Mouse (Mus musculus) adrenal gland, postnatal 10 days (tissue): Measurements from ENCODE around the gene Bhlhb9. TPM values are rescaled to one million over a fixed set of nuclear protein-coding genes. Genes with fewer than 3 reads are reported as not detected.
"Not testable (repeated sequence)": the region's sequence is repeated elsewhere in the genome, so short reads cannot be mapped to it uniquely, and the experiment has no call there.

Source experiments
- DNase-seq: peaks from one replicate; pipeline ENCODE4 v3.0.0; 2021; ENCODE audit warnings: mixed read lengths
- long read RNA-seq, 2 experiments: library from polyadenylated mRNA; stranded (forward); transcript quantifications; one replicate each; pipeline ENCODE4 v2.0.0; 2021
- total RNA-seq, 2 experiments: library from RNA; stranded (reverse); gene quantifications; 2 replicates each; pipeline ENCODE4 v1.2.3; 2021

Gene Bhlhb9
- 10 to 100 TPM; 25.1 to 33.5 TPM for total RNA-seq
- long read RNA-seq, experiment 1, transcript Bhlhb9-201 (5 exons, 2,823 nt): minor isoform, 7 of 59 reads
- long read RNA-seq, experiment 1, transcript Bhlhb9-204 (5 exons, 2,812 nt): major isoform, 37 of 59 reads
- long read RNA-seq, experiment 1, partial matches to known transcripts: 3 of 59 reads
- long read RNA-seq, experiment 1, other reads (novel, unspliced or antisense): 12 of 59 reads
- long read RNA-seq, experiment 2, transcript Bhlhb9-204 (5 exons, 2,812 nt): major isoform, 18 of 26 reads
- long read RNA-seq, experiment 2, partial matches to known transcripts: 1 of 26 reads
- long read RNA-seq, experiment 2, other reads (novel, unspliced or antisense): 6 of 26 reads

DNA sequence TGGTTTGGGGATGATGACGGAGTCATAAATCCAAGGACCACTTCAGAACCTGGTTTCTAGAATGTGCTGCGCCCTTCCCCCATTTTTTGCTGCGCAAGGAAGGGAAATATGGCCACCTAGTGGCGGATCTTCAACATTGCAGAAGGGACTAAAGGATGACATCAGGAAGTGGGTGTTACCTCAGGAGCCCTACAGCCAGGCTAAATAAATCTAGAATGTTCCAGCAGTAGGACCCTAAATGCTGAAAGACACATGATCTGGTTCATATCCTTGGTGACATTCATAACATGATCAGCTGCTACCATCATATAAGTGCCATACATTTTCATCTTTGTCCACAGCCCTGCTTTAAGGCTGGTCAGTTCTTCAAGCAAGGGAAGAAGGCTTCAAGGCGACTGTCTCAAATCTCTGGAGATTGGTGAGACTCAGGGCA, at the start of gene Bhlhb9:
Bhlhb9 (plus strand) TSS at position 383 of the 433 bp plus-strand sequence.
- peak; percentile 45 for DNase-seq

DNA sequence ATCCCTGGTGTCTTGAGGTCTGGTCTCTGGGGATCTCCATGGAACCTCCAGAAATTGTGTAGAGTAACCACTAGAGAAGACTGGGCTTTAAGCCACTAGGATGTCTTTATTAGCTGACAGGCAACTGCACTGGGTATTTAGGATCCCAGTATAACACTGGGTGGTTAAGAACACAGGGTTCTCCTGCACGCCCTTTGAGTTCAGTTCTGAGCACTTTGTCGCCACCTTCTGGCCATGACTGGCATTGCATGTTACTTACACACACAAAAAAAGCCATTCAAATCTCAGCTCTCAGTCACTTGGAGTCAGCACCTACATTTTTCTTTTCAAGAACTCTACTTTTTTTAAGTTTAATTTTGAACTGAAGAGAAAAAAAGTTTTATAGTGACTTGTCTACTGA, 44.6 kb upstream of the Bhlhb9 start:
- DNase-seq: peak; percentile 74

GRCm38 (mm10) chrX:135761707-135762106, 35.7 kb upstream of the Bhlhb9 start:
- DNase-seq: peak; percentile 37

DNA sequence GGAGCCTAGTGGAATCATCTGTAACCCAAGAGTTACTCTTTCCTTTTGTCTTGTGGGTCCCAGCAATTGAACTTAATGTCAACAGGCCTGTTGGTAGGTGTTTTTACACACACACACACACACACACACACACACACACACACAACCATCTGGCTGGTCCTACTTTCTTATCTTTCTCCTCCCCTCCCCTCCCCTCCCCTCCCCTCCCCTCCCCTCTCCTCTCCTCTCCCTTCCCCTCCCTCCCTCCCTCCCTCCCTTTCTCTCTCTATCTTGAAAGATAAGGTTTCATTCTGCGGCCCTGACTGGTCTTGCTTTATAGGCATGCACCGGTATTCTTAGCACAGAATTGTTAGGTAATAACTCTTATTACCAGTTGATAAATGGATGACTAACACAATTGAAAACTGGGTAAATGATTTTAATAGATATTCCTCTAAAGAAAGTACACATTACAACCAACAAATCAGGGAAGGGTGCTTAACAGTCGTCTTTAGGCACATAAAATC, 29.3 kb upstream of the Bhlhb9 start:
- DNase-seq: no peak

DNA sequence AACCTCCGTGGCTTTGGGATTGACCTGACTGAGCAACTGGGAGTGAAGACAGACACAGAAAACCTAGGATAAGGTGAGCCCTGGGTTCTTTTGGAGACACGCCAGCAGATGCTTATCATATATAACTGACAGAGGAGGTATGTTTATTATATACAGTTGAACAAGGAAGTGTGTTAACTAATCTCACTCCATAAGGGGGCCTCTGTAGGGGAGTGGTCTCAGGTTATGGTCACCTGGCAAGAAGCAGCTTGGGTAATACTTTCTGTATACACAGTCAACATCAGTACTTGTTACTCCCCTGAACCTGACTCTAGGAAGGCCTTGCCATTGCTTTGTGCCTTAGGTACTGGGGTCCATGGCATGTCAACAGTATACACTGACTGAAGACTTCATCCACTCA, 28.8 kb upstream of the Bhlhb9 start:
- no peak for DNase-seq

GRCm38 (mm10) chrX:135791536-135791935, 5.9 kb upstream of the Bhlhb9 start:
- no peak for DNase-seq

DNA sequence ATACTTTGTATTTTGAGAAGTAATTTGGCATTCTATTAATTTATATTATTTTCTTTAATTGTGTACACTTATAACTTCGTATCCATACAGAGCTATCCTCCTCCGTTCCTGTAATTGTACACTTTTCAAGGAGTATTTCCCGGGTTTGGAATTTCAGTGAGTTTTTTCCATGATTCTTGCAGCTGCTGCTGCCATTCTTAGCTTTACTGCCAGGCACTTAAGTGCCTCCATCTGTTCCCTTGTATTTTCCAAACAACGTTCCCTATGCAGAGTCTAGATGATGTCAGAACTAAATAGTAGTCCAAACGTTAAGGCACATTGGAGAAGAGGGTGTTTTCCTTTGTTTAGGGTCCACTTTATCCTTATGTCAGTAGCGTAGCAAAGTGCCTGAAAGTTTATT, 5.1 kb upstream of the Bhlhb9 start:
- DNase-seq: no peak

GRCm38 (mm10) chrX:135795591-135796304, 1.6 kb upstream of the Bhlhb9 start:
- DNase-seq: peak; percentile 58

DNA sequence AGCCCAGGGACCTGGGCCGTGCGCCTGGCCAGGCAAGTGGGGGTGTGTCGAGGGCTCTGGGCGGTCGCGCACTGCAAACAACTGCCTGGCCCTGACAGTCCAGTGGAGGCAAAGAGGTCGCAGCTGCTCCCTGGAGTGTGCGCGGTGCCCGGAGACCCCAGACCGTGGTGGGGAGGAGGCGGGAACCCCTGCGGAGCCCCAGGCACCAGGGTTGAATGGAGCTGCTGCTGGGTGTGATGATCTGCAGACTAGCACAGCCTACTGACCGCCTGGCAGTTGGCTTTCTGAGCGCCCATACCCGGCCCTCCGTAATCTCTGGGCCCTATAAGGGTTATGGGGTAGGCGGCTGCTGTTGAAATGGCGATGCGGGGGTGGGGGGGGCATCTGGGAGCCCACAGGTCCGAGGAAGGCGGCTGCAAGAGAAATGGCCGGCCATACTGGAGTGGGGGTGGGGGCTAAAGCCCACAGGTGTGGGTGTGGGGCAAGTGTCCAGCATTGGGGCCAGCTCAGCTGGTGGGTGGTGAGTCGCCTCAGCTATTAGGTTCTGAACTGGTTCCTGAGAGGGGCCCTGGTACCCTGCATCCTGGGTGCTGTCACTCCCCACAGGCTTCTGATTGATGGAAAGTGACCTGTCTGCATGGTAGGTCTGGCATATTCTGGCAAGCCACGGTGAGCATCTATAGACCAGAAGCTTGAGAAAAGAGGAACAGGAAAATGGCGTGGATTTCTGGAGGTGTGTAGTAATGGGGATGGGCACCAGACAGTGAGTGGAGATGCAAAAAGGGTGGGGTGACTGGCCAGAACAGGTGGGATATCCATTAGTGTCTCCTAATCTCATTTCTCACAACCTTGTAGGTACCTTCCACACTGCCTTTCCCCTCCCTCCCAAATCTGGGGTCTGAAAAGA, 836 bp upstream of the Bhlhb9 start:
- DNase-seq: peak; percentile 7

DNA sequence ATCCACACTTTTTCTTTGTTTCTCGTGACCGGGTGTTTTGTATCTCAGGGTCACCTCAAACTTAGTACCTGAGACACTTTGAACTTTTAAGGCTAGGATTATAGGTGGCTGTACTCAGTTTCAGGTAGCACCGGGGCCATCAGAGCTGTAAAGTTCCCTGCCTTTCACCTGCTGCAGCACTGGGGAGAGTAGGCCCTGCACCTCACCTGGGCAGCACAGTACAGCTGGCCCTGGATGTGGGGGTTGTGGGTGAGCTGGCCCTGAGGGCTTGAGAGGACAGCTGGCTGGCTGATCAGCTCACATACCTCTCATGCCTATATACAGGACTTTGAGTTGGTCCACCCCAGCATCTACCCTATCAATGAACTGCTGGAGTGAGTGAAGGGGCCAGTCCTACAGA, 6.8 kb downstream of the Bhlhb9 start:
- DNase-seq: no peak

DNA sequence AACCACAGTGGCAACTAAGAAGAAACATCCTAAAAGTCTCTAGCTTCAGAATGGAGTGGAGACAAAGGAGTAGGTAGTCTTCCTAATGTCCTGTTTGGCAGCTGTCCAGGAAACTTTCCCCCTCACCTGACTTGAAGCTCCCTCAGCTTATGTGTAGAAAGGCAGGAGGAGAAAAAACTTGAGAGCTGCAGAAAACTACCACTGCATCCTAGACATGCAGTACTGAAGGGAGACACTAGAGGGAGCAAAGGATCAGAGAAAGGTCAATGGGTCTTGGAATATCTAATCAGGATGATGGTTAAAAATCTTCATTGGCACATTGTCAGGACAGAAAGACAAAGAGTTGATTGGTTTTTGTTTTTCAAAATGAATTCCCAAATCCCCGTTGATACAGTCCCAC, 8.4 kb downstream of the Bhlhb9 start:
- peak; percentile 62 for DNase-seq

GRCm38 (mm10) chrX:135835896-135836295, 38.5 kb downstream of the Bhlhb9 start:
- not testable (repeated sequence) for DNase-seq

- no peak for DNase-seq
Measured at GRCm38 (mm10) chrX:135837896-135838295, 40.5 kb downstream of the Bhlhb9 start.

- DNase-seq: peak; percentile 38
Measured at GRCm38 (mm10) chrX:135838521-135839360, 41.3 kb downstream of the Bhlhb9 start, which contains the start of gene Gprasp2. Gene Gprasp2, plus strand, starts transcription at chrX:135839034.

- DNase-seq: peak; percentile 25
Measured at GRCm38 (mm10) chrX:135839397-135840391, 42.3 kb downstream of the Bhlhb9 start.

DNA sequence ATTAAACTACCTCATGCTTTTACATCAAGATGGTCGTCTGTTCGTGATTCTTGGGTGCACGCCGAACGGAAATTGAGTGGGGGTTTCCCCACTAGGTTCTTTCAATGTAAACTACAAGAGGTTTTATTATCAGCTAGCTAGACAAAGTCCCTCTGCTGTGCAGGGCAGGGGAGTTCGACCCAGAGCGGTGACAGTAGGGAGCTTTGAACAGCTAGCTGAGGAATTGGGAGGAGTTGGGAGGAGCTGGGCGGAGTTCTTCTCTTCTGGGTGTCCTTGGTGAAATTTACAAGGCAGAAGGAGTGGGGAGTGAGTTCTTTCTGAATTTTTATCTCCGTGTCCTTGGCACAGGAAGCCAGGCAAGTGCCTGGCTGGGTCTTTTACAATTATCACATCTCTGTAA, 69.4 kb downstream of the Bhlhb9 start:
- DNase-seq: not testable (repeated sequence)

DNA sequence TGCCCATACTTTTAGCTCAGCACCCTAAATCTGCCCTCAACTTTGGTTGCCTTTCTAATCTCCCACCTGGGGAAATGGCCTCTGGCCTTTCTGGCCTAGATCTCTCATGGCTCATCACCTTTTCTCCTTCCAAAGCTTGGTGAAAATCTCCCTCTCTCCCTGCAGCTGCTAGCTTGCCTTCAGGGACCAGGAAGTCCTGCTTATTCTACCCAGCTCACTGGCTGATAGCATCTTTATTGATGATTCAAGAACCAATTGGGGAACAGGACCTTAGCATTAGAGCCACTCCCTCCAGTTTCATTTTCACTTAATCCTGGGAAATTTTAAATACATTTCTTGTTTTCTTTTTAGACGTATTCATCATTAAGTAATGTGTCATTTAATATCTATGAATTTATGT, 79.3 kb downstream of the Bhlhb9 start:
- DNase-seq: no peak

- no peak for DNase-seq
Measured at GRCm38 (mm10) chrX:135879626-135880025, 82.2 kb downstream of the Bhlhb9 start.

DNA sequence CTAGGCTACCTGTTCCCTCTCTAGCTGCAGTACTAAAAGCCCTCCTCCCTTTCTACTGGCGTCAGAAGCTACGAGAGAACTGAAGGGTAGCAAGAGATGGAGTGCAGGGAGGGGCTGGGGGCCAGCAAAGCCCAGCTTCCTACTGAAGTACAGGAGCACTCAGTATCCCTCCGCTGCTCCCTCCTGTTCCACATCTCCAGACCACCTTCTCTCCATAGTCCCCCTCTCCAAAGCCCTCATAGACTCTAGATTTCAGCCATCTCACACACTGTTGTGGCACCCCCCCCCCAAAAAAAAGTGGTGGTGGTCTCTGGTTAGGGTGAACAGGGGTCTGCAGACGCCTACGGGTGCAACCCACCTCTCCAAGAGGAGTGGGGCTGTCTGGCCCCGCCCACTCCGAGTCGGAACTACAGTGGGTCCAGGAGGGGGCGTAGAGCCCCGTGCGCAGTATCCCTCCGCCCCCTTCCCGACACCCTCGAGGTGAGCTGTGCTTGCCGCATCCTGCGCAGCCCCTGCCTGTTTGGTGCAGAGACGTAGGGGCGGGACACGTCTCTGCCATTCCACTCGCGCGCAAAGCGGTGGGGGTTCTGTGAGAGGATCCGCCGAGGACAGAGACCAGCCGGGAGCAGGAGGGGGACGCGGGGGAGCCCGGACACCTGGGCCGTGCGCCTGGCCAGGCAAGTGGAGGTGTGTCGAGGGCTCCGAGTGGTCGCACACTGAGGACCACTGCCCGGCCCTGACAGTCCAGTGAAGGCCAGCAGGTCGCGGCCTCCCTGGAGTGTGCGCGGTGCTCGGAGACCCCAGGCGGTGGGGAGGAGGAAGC, 88.2 kb downstream of the Bhlhb9 start:
- peak; percentile 80 for DNase-seq
